Mouse (Mus musculus) cortical plate, adult 2 months (tissue): ENCODE data around the gene Cdk14.

Experiments used
- CTCF ChIP-seq: fragments of 200-500 bp; IDR thresholded peaks from 2 replicates; pipeline ENCODE4 v1.5.1; 2011; ENCODE audit warnings: mild to moderate bottlenecking, control low read depth, low read length; ENCODE audit not compliant: insufficient read depth; ENCODE audit errors: extremely low read depth
- POLR2A ChIP-seq: fragments of 200-500 bp; IDR thresholded peaks from 2 replicates; pipeline ENCODE4 v1.6.1; 2011; ENCODE audit warnings: mild to moderate bottlenecking, low read length, control low read depth; ENCODE audit not compliant: insufficient read depth; ENCODE audit errors: extremely low read depth

DNA sequence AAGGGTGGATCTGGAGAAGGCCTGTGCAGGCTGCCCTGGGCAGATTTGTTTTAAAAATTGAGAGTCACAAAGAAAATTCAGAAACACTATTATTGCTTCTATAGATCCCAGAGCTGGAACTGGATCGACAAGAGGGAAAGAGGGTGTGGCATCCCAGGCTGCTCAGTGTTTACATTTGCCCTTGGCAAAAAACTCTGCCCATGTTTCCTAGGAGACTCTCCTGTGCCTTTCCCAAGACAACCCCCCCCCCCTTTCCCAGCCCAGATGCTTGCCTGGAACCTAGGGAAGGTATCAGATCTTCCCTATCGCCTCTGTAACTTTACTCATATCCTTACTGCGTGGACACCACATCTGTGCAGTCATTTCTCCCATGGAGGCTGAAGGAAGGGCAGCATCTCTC, 628.9 kb downstream of the Cdk14 start:
- TF ChIP-seq POLR2A: no peak
- no peak for TF ChIP-seq CTCF
